Mouse (Mus musculus): Measurements from ENCODE around the gene Ralgps1. TPM values are rescaled to one million over a fixed set of nuclear protein-coding genes. Genes with fewer than 3 reads are reported as not detected.
"Not testable (repeated sequence)": the region's sequence is repeated elsewhere in the genome, so short reads cannot be mapped to it uniquely, and the experiment has no call there.

The Ralgps1 gene
- total and polyA plus RNA-seq, 3 experiments, result 0.89 to 2.6 TPM; not detected in 1

GRCm38 (mm10) chr2:33328941-33329340 lies 42.3 kb downstream of the Ralgps1 start:
- TF ChIP-seq GATA1 (IDR thresholded peaks at IDR 0.05; ENCODE audit: low read depth, low read length), result no peak
- TF ChIP-seq ZNF384 (IDR thresholded peaks at IDR 0.05; ENCODE audit: low read depth, low read length), result no peak
- TF ChIP-seq SMC3 (IDR thresholded peaks at IDR 0.05; ENCODE audit: low read depth, low read length), result peak; percentile 15; the same call in 1 of the 2 replicates
- peak; percentile 47 to 85 (median 65) for TF ChIP-seq CTCF (IDR thresholded peaks at IDR 0.05 in 2 of 3, conservative IDR thresholded peaks at IDR 0.05 in 1 of 3; ENCODE audit: control insufficient read depth in 1 of 3, insufficient read depth in 1 of 3, low read depth in 2 of 3, low read length in 3 of 3, poor library complexity in 1 of 3, severe bottlenecking in 1 of 3)
- TF ChIP-seq RAD21 (IDR thresholded peaks at IDR 0.05; ENCODE audit: low read depth, low read length), result peak; percentile 29
- H3K27me3 ChIP-seq (ENCODE audit: control insufficient read depth in 1 of 2, insufficient read depth in 2 of 2, low read length in 2 of 2), result no peaks in the 10 kb centered on the region
- DNase-seq (ENCODE audit: low read depth, low spot score), result peak; percentile 77

GRCm38 (mm10) chr2:33325359-33325758 lies 45.9 kb downstream of the Ralgps1 start:
- DNase-seq (ENCODE audit: low read depth, low spot score), result no peak
- H3K79me2 ChIP-seq (ENCODE audit: control insufficient read depth, insufficient read depth, low read length, poor library complexity), result no peaks in the 10 kb centered on the region
- H3K27ac ChIP-seq (ENCODE audit: control insufficient read depth, low read depth, low read length), result no peak overlapping the region
- no peaks in the 10 kb centered on the region for H3K4me1 ChIP-seq (ENCODE audit: control insufficient read depth in 1 of 2, insufficient read depth in 2 of 2, low read length in 2 of 2)
- no peaks in the 10 kb centered on the region for H3K9me3 ChIP-seq (replicated peaks; ENCODE audit: insufficient read depth, low read length)
- H3K27me3 ChIP-seq (ENCODE audit: control insufficient read depth in 1 of 2, insufficient read depth in 2 of 2, low read length in 2 of 2), result no peaks in the 10 kb centered on the region
- no peak for TF ChIP-seq ZKSCAN1 (IDR thresholded peaks at IDR 0.05; ENCODE audit: low read depth, low read length)
- TF ChIP-seq SMC3 (IDR thresholded peaks at IDR 0.05; ENCODE audit: low read depth, low read length), result no peak
- no peak for TF ChIP-seq USF2 (IDR thresholded peaks at IDR 0.05; ENCODE audit: borderline replicate concordance in 1 of 2, insufficient read depth in 1 of 2, low read depth in 1 of 2, low read length in 2 of 2)
- TF ChIP-seq MYB (IDR thresholded peaks at IDR 0.05; ENCODE audit: low read depth, low read length), result no peak
- TF ChIP-seq TAL1 (IDR thresholded peaks at IDR 0.05; ENCODE audit: low read length), result no peak
- TF ChIP-seq MXI1 (IDR thresholded peaks at IDR 0.05; ENCODE audit: low read depth, low read length), result no peak
- no peak for TF ChIP-seq EP300 (IDR thresholded peaks at IDR 0.05; ENCODE audit: low read depth in 1 of 2, low read length in 2 of 2)
- no peak overlapping the region for H3K4me3 ChIP-seq (ENCODE audit: control insufficient read depth in 1 of 2, insufficient read depth in 1 of 2, low read depth in 2 of 2, low read length in 2 of 2)
- no peaks in the 10 kb centered on the region for H3K36me3 ChIP-seq (ENCODE audit: control insufficient read depth in 1 of 2, insufficient read depth in 2 of 2, low read length in 2 of 2)
- H3K9ac ChIP-seq (ENCODE audit: control insufficient read depth, low read depth, low read length, poor library complexity, severe bottlenecking), result no peak overlapping the region

More at GRCm38 (mm10) chr2:33328941-33329340, 42.3 kb downstream of the Ralgps1 start:
- H3K9ac ChIP-seq (ENCODE audit: control insufficient read depth, low read depth, low read length, poor library complexity, severe bottlenecking), result no peak overlapping the region
- no peaks in the 10 kb centered on the region for H3K9me3 ChIP-seq (replicated peaks; ENCODE audit: insufficient read depth, low read length)
- H3K4me3 ChIP-seq (ENCODE audit: control insufficient read depth in 1 of 2, insufficient read depth in 1 of 2, low read depth in 2 of 2, low read length in 2 of 2), result no peak overlapping the region
- no peak overlapping the region for H3K27ac ChIP-seq (ENCODE audit: control insufficient read depth, low read depth, low read length)
- H3K36me3 ChIP-seq (ENCODE audit: control insufficient read depth in 1 of 2, insufficient read depth in 2 of 2, low read length in 2 of 2), result no peaks in the 10 kb centered on the region
- no peaks in the 10 kb centered on the region for H3K4me1 ChIP-seq (ENCODE audit: control insufficient read depth in 1 of 2, insufficient read depth in 2 of 2, low read length in 2 of 2)
- H3K79me2 ChIP-seq (ENCODE audit: control insufficient read depth, insufficient read depth, low read length, poor library complexity), result no peaks in the 10 kb centered on the region

DNA sequence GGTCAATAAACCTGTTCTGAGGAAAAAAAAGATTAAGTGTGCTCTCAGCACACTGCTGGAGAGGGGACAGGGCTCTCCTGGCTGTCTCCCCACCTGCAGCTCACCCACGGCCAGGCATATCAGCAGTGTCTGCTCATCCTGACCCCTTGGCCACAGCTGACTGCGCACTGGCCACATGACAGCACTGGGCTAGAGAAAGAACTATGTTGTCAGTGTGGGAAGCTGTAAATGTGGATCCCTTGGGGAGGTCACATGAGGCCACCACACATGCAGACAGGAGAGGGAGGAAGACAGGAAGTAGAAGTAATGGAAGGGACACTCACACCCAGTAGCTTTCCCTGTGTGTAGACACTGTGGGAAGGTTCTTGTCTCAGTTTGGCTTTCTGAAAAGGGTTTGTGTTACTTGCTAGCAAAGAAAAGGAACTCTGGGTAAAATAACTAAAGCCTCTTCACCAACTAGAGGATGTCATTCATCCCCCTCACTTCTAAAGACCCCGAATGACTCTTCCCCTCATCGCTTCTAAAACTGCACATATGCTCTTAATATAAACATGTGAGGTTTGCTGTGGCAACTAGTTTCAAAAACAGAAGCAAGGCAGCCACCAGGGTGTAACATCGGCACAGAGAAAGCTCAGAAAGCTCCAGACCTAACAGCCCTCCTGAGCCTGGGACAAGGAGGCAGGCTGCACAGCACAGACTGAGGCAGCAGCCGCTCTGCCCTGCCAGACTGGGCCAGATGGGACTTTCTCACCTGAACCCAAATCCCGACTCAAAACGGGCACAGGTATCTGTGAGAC lies 47.3 kb downstream of the Ralgps1 start:
- Histone ChIP-seq H3K36me3 (ENCODE audit: control insufficient read depth in 1 of 2, insufficient read depth in 2 of 2, low read length in 2 of 2) (no peaks in the 10 kb centered on the region), H3K9me3 (replicated peaks; ENCODE audit: insufficient read depth, low read length) (no peaks in the 10 kb centered on the region), H3K27ac (ENCODE audit: control insufficient read depth, low read depth, low read length) (no peak overlapping the region), H3K9ac (ENCODE audit: control insufficient read depth, low read depth, low read length, poor library complexity, severe bottlenecking) (no peak overlapping the region), H3K27me3 (ENCODE audit: control insufficient read depth in 1 of 2, insufficient read depth in 2 of 2, low read length in 2 of 2) (no peaks in the 10 kb centered on the region), H3K4me1 (ENCODE audit: control insufficient read depth in 1 of 2, insufficient read depth in 2 of 2, low read length in 2 of 2) (no peaks in the 10 kb centered on the region), H3K4me3 (ENCODE audit: control insufficient read depth in 1 of 2, insufficient read depth in 1 of 2, low read depth in 2 of 2, low read length in 2 of 2) (no peak overlapping the region), H3K79me2 (ENCODE audit: control insufficient read depth, insufficient read depth, low read length, poor library complexity) (no peaks in the 10 kb centered on the region)
- no peak for TF ChIP-seq MAZ (IDR thresholded peaks at IDR 0.05; ENCODE audit: low read depth, low read length)
- no peak for TF ChIP-seq JUND (IDR thresholded peaks at IDR 0.05; ENCODE audit: low read depth, low read length)
- no peak for TF ChIP-seq RCOR1 (IDR thresholded peaks at IDR 0.05; ENCODE audit: low read depth, low read length)
- DNase-seq (ENCODE audit: low read depth, low spot score), result no peak

DNA sequence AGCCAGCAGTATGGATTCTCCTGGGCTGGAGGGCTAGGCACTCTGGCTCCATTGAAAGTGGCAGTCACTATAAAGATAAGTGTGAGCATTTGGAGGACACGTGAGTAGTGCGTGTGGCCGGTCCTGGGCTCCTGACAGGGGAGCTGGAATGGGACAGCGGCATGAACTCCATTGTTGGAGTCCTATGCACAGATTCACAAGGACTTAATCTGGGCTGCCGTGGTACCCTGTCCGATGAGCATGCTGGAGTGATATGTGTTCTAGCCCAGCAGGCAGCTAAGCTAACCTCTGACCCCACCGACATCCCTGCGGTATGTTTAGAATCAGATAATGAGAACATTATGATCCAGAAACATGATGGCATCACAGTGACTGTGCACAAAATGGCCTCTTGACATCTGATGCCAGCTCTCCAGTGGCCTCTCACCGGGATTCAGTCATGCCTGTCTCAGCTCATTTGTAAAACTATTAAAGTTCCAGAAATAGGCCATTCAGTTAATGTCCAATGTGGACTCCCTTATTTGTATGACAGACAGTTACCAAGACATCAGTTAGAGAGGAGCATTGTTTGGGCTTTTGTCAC lies 48.2 kb downstream of the Ralgps1 start:
- H3K27me3 ChIP-seq (ENCODE audit: control insufficient read depth in 1 of 2, insufficient read depth in 2 of 2, low read length in 2 of 2); H3K79me2 ChIP-seq (ENCODE audit: control insufficient read depth, insufficient read depth, low read length, poor library complexity); H3K36me3 ChIP-seq (ENCODE audit: control insufficient read depth in 1 of 2, insufficient read depth in 2 of 2, low read length in 2 of 2); H3K4me3 ChIP-seq (ENCODE audit: control insufficient read depth in 1 of 2, insufficient read depth in 1 of 2, low read depth in 2 of 2, low read length in 2 of 2); H3K9ac ChIP-seq (ENCODE audit: control insufficient read depth, low read depth, low read length, poor library complexity, severe bottlenecking); H3K27ac ChIP-seq (ENCODE audit: control insufficient read depth, low read depth, low read length); H3K9me3 ChIP-seq (replicated peaks; ENCODE audit: insufficient read depth, low read length); H3K4me1 ChIP-seq (ENCODE audit: control insufficient read depth in 1 of 2, insufficient read depth in 2 of 2, low read length in 2 of 2); DNase-seq (ENCODE audit: low read depth, low spot score): not testable (repeated sequence)

All from MEL (cell line).